Mouse (Mus musculus) spleen, adult 2 months (tissue): Measurements from ENCODE around the gene Atp10a. TPM values are rescaled to one million over a fixed set of nuclear protein-coding genes. Genes with fewer than 3 reads are reported as not detected.

Experiments
- DNase-seq, 2 experiments: peaks; one replicate each; pipeline versions ENCODE4 v3.0.0 to v3.0.0-alpha.2; 2012 to 2021; ENCODE audit warnings: low spot score in 2 of 2, low read depth in 1 of 2
- H3K27ac ChIP-seq: fragments of 200-500 bp; 2 replicates; pipeline ENCODE4 v1.5.1; 2012; ENCODE audit warnings: low read length, inconsistent platforms; ENCODE audit not compliant: insufficient read depth
- H3K27me3 ChIP-seq: fragments of 200-500 bp; 2 replicates; pipeline ENCODE4 v1.6.1; 2012; ENCODE audit warnings: mild to moderate bottlenecking, moderate library complexity, low read length, inconsistent platforms; ENCODE audit not compliant: control insufficient read depth, insufficient read depth
- H3K36me3 ChIP-seq: fragments of 200-500 bp; 2 replicates; pipeline ENCODE4 v1.6.1; 2012; ENCODE audit warnings: mild to moderate bottlenecking, low read length, inconsistent platforms; ENCODE audit not compliant: control insufficient read depth, insufficient read depth
- H3K4me1 ChIP-seq: fragments of 200-500 bp; 2 replicates; pipeline ENCODE4 v1.6.1; 2011; ENCODE audit warnings: inconsistent platforms; ENCODE audit not compliant: control insufficient read depth, insufficient read depth, insufficient read length
- H3K4me3 ChIP-seq: fragments of 200-500 bp; 2 replicates; pipeline ENCODE4 v1.5.1; 2011; ENCODE audit warnings: mild to moderate bottlenecking, inconsistent platforms; ENCODE audit not compliant: insufficient read depth, insufficient read length; ENCODE audit errors: extremely low read depth
- CTCF ChIP-seq: fragments of 200-500 bp; IDR thresholded peaks from 2 replicates; pipeline ENCODE4 v1.5.1; 2011; ENCODE audit warnings: mild to moderate bottlenecking, inconsistent platforms; ENCODE audit not compliant: insufficient read depth, insufficient read length, insufficient replicate concordance; ENCODE audit errors: extremely low read depth
- POLR2A ChIP-seq: fragments of 200-500 bp; IDR thresholded peaks from 2 replicates; pipeline ENCODE4 v1.6.1; 2011; ENCODE audit warnings: low read depth, low read length, inconsistent platforms
- WGBS: fragments of 180-500 bp; shearing (Covaris S2); methylation state at CpG from one replicate; pipeline ENCODE4 v1.1.7; 2018; 5-methylcytosine and 5-hydroxymethylcytosine counted together
- polyA plus RNA-seq: library from polyadenylated mRNA; depleted of rRNA; stranded (reverse); fragments of >200 nt; gene quantifications from 2 replicates; pipeline ENCODE4 v1.2.3, GENCODE M21; 2012

Atp10a gene
- polyA plus RNA-seq, 1 experiment = 2.6 TPM

DNA sequence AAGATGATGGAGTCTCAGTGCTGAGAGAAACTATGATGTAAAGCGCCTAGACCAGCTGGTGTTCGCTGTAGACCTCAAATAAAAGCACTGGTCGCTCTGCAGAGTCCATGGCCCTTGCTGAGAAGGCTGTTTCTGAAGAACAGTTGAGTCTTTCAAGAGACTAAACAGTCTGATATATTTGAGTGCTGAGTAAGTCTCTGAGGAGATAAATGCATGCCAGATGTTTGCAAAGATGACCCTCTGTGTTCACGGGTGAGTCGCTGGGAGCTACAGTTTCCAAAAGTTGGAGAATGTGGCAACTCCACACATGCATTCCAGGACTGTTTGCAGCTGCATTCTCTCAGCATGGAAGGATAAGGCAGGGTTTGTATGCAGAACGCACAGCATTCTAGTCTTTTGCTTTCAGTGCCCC, 77.5 kb downstream of the Atp10a start:
- Histone ChIP-seq H3K27ac (no peak overlapping the region), H3K36me3 (no peaks in the 10 kb centered on the region), H3K4me1 (peaks cover 6% of the 10 kb centered on the region; the same call in 1 of the 2 replicates), H3K27me3 (no peaks in the 10 kb centered on the region), H3K4me3 (no peak overlapping the region)
- DNase-seq = no peak
- 75% methylated on average over 6 of the region's 6 CpGs for WGBS
- TF ChIP-seq POLR2A (no peak), CTCF (no peak)

DNA sequence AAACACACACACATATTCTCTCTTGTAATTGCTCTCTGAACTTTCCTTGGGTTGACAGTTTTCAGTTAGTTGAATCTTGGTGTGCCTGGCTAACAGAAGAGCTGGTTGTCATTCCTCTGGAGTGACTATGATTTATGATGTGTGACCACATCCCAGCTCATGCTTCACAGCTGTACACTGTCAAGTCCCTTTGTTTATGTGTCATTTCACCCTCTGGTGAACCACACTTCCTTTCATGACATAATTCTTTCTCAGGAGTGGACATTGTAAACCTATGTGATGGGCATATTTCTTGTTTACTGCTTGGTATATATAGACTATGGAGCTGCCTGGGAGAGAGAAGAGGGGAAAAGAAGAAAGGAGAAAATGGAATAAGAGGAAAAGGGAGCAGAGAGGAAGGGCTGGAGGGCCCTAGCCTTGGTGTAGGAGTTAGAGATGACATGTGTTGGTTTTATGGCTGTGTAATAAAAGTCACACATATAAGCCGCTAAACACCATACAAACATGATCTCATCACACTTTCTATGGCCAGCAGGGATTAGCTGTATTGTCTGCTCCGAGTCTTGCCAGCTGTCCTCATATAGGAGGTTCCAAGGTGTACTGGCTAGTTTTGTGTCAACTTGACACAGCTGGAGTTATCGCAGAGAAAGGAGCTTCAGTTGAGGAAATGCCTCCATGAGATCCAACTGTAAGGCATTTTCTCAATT, 81.0 kb downstream of the Atp10a start:
- WGBS = 83% methylated on average over 3 of the region's 3 CpGs
- DNase-seq = no peak
- no peaks in the 10 kb centered on the region for H3K36me3 ChIP-seq
- no peaks in the 10 kb centered on the region for H3K27me3 ChIP-seq
- TF ChIP-seq POLR2A (no peak), CTCF (no peak)
- no peak overlapping the region for H3K27ac ChIP-seq
- peaks cover 2% of the 10 kb centered on the region; the same call in 1 of the 2 replicates for H3K4me1 ChIP-seq
- H3K4me3 ChIP-seq = no peak overlapping the region

DNA sequence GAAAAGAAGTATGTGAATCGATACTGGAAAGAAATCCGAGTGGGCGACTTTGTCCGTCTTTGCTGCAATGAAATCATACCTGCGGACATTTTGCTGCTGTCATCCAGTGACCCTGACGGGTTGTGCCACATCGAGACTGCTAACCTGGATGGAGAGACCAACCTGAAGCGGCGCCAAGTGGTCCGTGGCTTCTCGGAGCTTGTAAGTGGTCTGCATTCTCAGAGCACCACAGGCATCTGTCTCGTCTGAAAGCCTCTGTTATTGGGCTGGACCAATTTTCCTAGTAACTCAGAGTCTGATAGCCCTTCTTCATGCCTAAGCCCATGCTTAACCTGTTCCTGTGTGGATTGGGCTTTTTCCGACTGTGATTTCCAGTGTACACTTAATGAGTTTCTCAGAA, 84.2 kb downstream of the Atp10a start:
- TF ChIP-seq POLR2A = no peak
- TF ChIP-seq CTCF = no peak
- Histone ChIP-seq H3K36me3 (no peaks in the 10 kb centered on the region), H3K4me3 (no peak overlapping the region), H3K4me1 (peaks cover 9% of the 10 kb centered on the region; the same call in 1 of the 2 replicates), H3K27me3 (no peaks in the 10 kb centered on the region), H3K27ac (no peak overlapping the region)
- no peak for DNase-seq
- WGBS = 93% methylated on average over 13 of the region's 13 CpGs

- no peak overlapping the region for H3K4me3 ChIP-seq
- no peaks in the 10 kb centered on the region for H3K27me3 ChIP-seq
- peaks cover 9% of the 10 kb centered on the region; the same call in 1 of the 2 replicates for H3K4me1 ChIP-seq
- no peaks in the 10 kb centered on the region for H3K36me3 ChIP-seq
- no peak for DNase-seq
- WGBS = 40% methylated on average over 4 of the region's 4 CpGs
- TF ChIP-seq POLR2A = no peak
- TF ChIP-seq CTCF = no peak
- no peak overlapping the region for H3K27ac ChIP-seq
These were observed 84.9 kb downstream of the Atp10a start for GRCm38 (mm10) chr7:58740842-58741241.

DNA sequence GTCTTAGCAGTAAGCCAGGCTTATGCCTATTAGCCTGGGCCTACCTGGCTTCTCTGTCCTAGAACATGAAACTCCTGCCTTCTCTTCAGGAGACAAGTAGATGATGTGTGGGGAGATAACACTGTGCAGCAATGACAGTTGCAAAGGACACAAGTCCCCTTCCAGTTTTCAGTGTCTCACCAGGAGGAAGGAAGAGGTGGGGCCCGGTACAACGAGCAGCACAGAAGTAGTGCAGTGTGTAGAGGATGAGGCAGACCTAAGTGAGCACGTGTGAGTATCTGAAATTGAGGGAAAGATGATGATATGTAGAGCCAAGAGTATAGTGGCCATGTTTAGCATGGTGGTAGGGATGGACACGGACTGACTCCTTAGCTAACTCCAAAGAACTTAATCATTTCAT, 86.0 kb downstream of the Atp10a start:
- TF ChIP-seq CTCF (no peak), POLR2A (no peak)
- H3K27me3 ChIP-seq = no peaks in the 10 kb centered on the region
- H3K27ac ChIP-seq = no peak overlapping the region
- DNase-seq = no peak
- H3K4me1 ChIP-seq = peaks cover 9% of the 10 kb centered on the region; the same call in 1 of the 2 replicates
- no peaks in the 10 kb centered on the region for H3K36me3 ChIP-seq
- 15% methylated on average over 4 of the region's 4 CpGs for WGBS
- no peak overlapping the region for H3K4me3 ChIP-seq

- no peak for TF ChIP-seq POLR2A
- TF ChIP-seq CTCF = no peak
- H3K27ac ChIP-seq = no peak overlapping the region
- no peaks in the 10 kb centered on the region for H3K36me3 ChIP-seq
- no peaks in the 10 kb centered on the region for H3K27me3 ChIP-seq
- H3K4me1 ChIP-seq = peaks cover 9% of the 10 kb centered on the region; the same call in 1 of the 2 replicates
- no peak overlapping the region for H3K4me3 ChIP-seq
- WGBS = 50% methylated on average over 1 of the region's 1 CpGs
- no peak for DNase-seq
These were observed 86.7 kb downstream of the Atp10a start for GRCm38 (mm10) chr7:58742648-58743047.
